In genomic region chr3:41082885-41083789, GRCm38 (mm10) we compare ENCODE assay signal across 8 mouse cellular contexts. TPM values are rescaled to one million over a fixed set of nuclear protein-coding genes. Genes with fewer than 3 reads are reported as not detected.
DNase-seq lines count a peak whose midpoint lies in the region; ATAC-seq lines count a peak whose summit lies in the region.

Gene Pgrmc2 (minus strand): TSS chr3:41083046.

- DNase-seq in adipocyte (ENCODE audit: low spot score), result peak; percentile 98
- DNase-seq in embryo, embryonic 10 days (ENCODE audit: low spot score), result peak; percentile 96
- peak; percentile 98 for DNase-seq in gastrocnemius, postnatal 10 days
- DNase-seq in induced T-regulatory cell, adult 2 months (ENCODE audit: low read depth), result peak; percentile 97
- DNase-seq in left cerebral cortex, adult 9 months (ENCODE audit: low spot score in 2 of 2), result peak; percentile 98
- peak; percentile 98 for DNase-seq in right cerebral cortex, postnatal 14 days
- peak; percentile 96 to 98 for DNase-seq in urinary bladder, postnatal 36 days (ENCODE audit: low spot score in 2 of 2)

- peak; percentile 88 for ATAC-seq in megakaryocyte progenitor cell, adult 5-6 weeks (replicated peaks; ENCODE audit: poor library complexity)

RNA-seq across cellular contexts. Expression of gene Pgrmc2, which starts in this region (rescaled TPM):
- total RNA-seq in gastrocnemius, postnatal 10 days (2021), result 10 to 100 TPM; 31.2 to 36.9 TPM
- 22.8 and 30.2 TPM in 2 replicates for total RNA-seq in megakaryocyte progenitor cell, adult 5-6 weeks (2015)
- 15.1 and 20.3 TPM in 2 replicates for total RNA-seq in megakaryocyte progenitor cell, adult 5-6 weeks (2017)

Comparison
In these comparisons a context has a peak if more than half of its experiments do, and no peak if none do; other contexts are left out.
1. Peak in every context shown above with its lines: DNase-seq and ATAC-seq.